In genomic region chr5:23893864-23894771, GRCm38 (mm10) we compare ENCODE assay signal across 9 mouse cellular contexts. TPM values are rescaled to one million over a fixed set of nuclear protein-coding genes. Genes with fewer than 3 reads are reported as not detected.
DNase-seq lines count a peak whose midpoint lies in the region; ATAC-seq lines count a peak whose summit lies in the region.
"Had no signal": no experiment of that assay in that cellular context is flagged by ENCODE, and none has a peak within 500 bp of the region (broad histone marks: within the 10 kb centered on the region; RNA-seq: fewer than 3 reads in every experiment).

No protein-coding gene starts in this region.

- whole genome bisulfite sequencing in hindbrain, embryonic 16.5 days: 84% methylated on average over 11 of the region's 11 CpGs

- H3K4me1 ChIP-seq in hindbrain, embryonic 16.5 days (ENCODE audit: control insufficient read depth, insufficient read depth, low read depth, low read length): no peaks in the 10 kb centered on the region
- H3K4me1 ChIP-seq: embryonic facial prominence, embryonic 12.5 days; limb, embryonic 13.5 days had no signal

- no peak overlapping the region for H3K4me2 ChIP-seq in hindbrain, embryonic 16.5 days (ENCODE audit: low read length)
- H3K4me2 ChIP-seq: embryonic facial prominence, embryonic 12.5 days; limb, embryonic 13.5 days had no signal

- no peak overlapping the region for H3K27ac ChIP-seq in hindbrain, embryonic 16.5 days (ENCODE audit: low read depth, low read length)
- H3K27ac ChIP-seq: embryonic facial prominence, embryonic 12.5 days; limb, embryonic 13.5 days had no signal

- H3K4me3 ChIP-seq in hindbrain, embryonic 16.5 days (ENCODE audit: low read length): no peak overlapping the region
- H3K4me3 ChIP-seq: embryonic facial prominence, embryonic 12.5 days; limb, embryonic 13.5 days had no signal

- DNase-seq in A20 (ENCODE audit: low read depth, low spot score): peak; percentile 50
- DNase-seq in CD4-positive, CD25-positive, alpha-beta regulatory T cell, adult 2 months (ENCODE audit: low read depth, low spot score): peak; percentile 54
- DNase-seq in cerebellum, postnatal 25 days: peak; percentile 22 to 35
- DNase-seq in kidney, postnatal 25 days: peak; percentile 76 to 78
- DNase-seq in lung, postnatal 25 days (ENCODE audit: low spot score): peak; percentile 69
- no peak for DNase-seq in right cerebral cortex, postnatal 36 days (ENCODE audit: low spot score in 2 of 2)

- no peaks in the 10 kb centered on the region for H3K9me3 ChIP-seq in hindbrain, embryonic 16.5 days (ENCODE audit: control insufficient read depth, low read length)
- H3K9me3 ChIP-seq: embryonic facial prominence, embryonic 12.5 days; limb, embryonic 13.5 days had no signal

- H3K36me3 ChIP-seq in hindbrain, embryonic 16.5 days (ENCODE audit: control insufficient read depth, insufficient read depth, low read length): no peaks in the 10 kb centered on the region
- H3K36me3 ChIP-seq: embryonic facial prominence, embryonic 12.5 days; limb, embryonic 13.5 days had no signal

- ATAC-seq in hindbrain, embryonic 16.5 days: no peak

- no peak overlapping the region for H3K9ac ChIP-seq in hindbrain, embryonic 16.5 days (ENCODE audit: low read depth, low read length)
- H3K9ac ChIP-seq: embryonic facial prominence, embryonic 12.5 days; limb, embryonic 13.5 days had no signal

- H3K27me3 ChIP-seq in hindbrain, embryonic 16.5 days (replicated peaks; ENCODE audit: control insufficient read depth, insufficient read depth, low read length): no peaks in the 10 kb centered on the region
- H3K27me3 ChIP-seq: embryonic facial prominence, embryonic 12.5 days had no signal

RNA-seq across cellular contexts. Expression of gene Tomm7, which starts 50.2 kb away (rescaled TPM):
- polyA plus RNA-seq in hindbrain, embryonic 16.5 days (2015; fragmentation: Nextera tagmentation; extraction: Ambion mirVana): 75.0 and 76.7 TPM in 2 replicates

Comparison
In these comparisons a context has a peak if more than half of its experiments do, and no peak if none do; other contexts are left out.
1. DNase-seq: peak in A20 (single experiment), CD4-positive, CD25-positive, alpha-beta regulatory T cell, adult 2 months (single experiment), cerebellum, postnatal 25 days (2 of 2), kidney, postnatal 25 days (2 of 2) and lung, postnatal 25 days (single experiment); none in right cerebral cortex, postnatal 36 days (0 of 2).